Mouse (Mus musculus) neural tube, embryonic 10.5 days (tissue): ENCODE results near the gene U2surp.
"Not testable (repeated sequence)": the region's sequence is repeated elsewhere in the genome, so short reads cannot be mapped to it uniquely, and the experiment has no call there.

Experiments used
- DNase-seq: peaks from one replicate; pipeline ENCODE4 v3.0.0-alpha.2; 2017; ENCODE audit warnings: low spot score; ENCODE audit errors: extremely low spot score

The U2surp gene

GRCm38 (mm10) chr9:95539176-95539800 lies 27.5 kb upstream of the U2surp start:
- no peak for DNase-seq

GRCm38 (mm10) chr9:95533817-95534216 lies 22.0 kb upstream of the U2surp start:
- no peak for DNase-seq

GRCm38 (mm10) chr9:95531144-95531543 lies 19.3 kb upstream of the U2surp start:
- DNase-seq: no peak

- DNase-seq: no peak
Measured at GRCm38 (mm10) chr9:95527676-95528075, 15.9 kb upstream of the U2surp start.

- DNase-seq: no peak
Measured at GRCm38 (mm10) chr9:95525961-95526360, 14.2 kb upstream of the U2surp start.

- no peak for DNase-seq
Measured at GRCm38 (mm10) chr9:95525376-95525775, 13.6 kb upstream of the U2surp start.

GRCm38 (mm10) chr9:95522561-95522960 lies 10.8 kb upstream of the U2surp start:
- no peak for DNase-seq

- DNase-seq: no peak
Measured at GRCm38 (mm10) chr9:95521566-95521965, 9.8 kb upstream of the U2surp start.

GRCm38 (mm10) chr9:95521031-95521430 lies 9.2 kb upstream of the U2surp start:
- no peak for DNase-seq

- DNase-seq: no peak
Measured at GRCm38 (mm10) chr9:95520563-95520962, 8.8 kb upstream of the U2surp start.

GRCm38 (mm10) chr9:95514361-95514760 lies 2.6 kb upstream of the U2surp start:
- not testable (repeated sequence) for DNase-seq

GRCm38 (mm10) chr9:95513776-95514175 lies 2.0 kb upstream of the U2surp start:
- no peak for DNase-seq

GRCm38 (mm10) chr9:95512331-95513030 lies 685 bp upstream of the U2surp start:
- peak; percentile 17 for DNase-seq

- DNase-seq: peak; percentile 47
Measured at GRCm38 (mm10) chr9:95510693-95511404, 947 bp downstream of the U2surp start.

- DNase-seq: no peak
Measured at GRCm38 (mm10) chr9:95505666-95506065, 6.1 kb downstream of the U2surp start.

- no peak for DNase-seq
Measured at GRCm38 (mm10) chr9:95499848-95500247, 11.9 kb downstream of the U2surp start.

GRCm38 (mm10) chr9:95495038-95495437 lies 16.8 kb downstream of the U2surp start:
- DNase-seq: no peak

GRCm38 (mm10) chr9:95493393-95493792 lies 18.4 kb downstream of the U2surp start:
- no peak for DNase-seq

GRCm38 (mm10) chr9:95490003-95490402 lies 21.8 kb downstream of the U2surp start:
- no peak for DNase-seq

GRCm38 (mm10) chr9:95488861-95489260 lies 22.9 kb downstream of the U2surp start:
- no peak for DNase-seq

- DNase-seq: no peak
Measured at GRCm38 (mm10) chr9:95479981-95480380, 31.8 kb downstream of the U2surp start.

- no peak for DNase-seq
Measured at GRCm38 (mm10) chr9:95478443-95478842, 33.4 kb downstream of the U2surp start.
